Mouse (Mus musculus): ENCODE results near the gene Aes. TPM values are rescaled to one million over a fixed set of nuclear protein-coding genes. Genes with fewer than 3 reads are reported as not detected.

Gene Aes
- total RNA-seq, 1 experiment from 2014 or later, result 183 TPM

GRCm38 (mm10) chr10:81593223-81593622 is 33.9 kb downstream of the Aes start:
- no peak for ATAC-seq (replicated peaks; ENCODE audit: low read depth, poor library complexity, severe bottlenecking)

- no peak for ATAC-seq (replicated peaks; ENCODE audit: low read depth, poor library complexity, severe bottlenecking)
These were observed 34.6 kb downstream of the Aes start for GRCm38 (mm10) chr10:81593935-81594334.

GRCm38 (mm10) chr10:81595599-81595998 is 36.3 kb downstream of the Aes start:
- ATAC-seq (replicated peaks; ENCODE audit: low read depth, poor library complexity, severe bottlenecking), result no peak

GRCm38 (mm10) chr10:81596611-81597010 is 37.3 kb downstream of the Aes start:
- ATAC-seq (replicated peaks; ENCODE audit: low read depth, poor library complexity, severe bottlenecking), result no peak

GRCm38 (mm10) chr10:81597137-81597950 is 38.1 kb downstream of the Aes start:
- ATAC-seq (replicated peaks; ENCODE audit: low read depth, poor library complexity, severe bottlenecking), result peak; percentile 51

GRCm38 (mm10) chr10:81598342-81598741 is 39.1 kb downstream of the Aes start:
- ATAC-seq (replicated peaks; ENCODE audit: low read depth, poor library complexity, severe bottlenecking), result no peak

GRCm38 (mm10) chr10:81598871-81599270 is 39.6 kb downstream of the Aes start:
- no peak for ATAC-seq (replicated peaks; ENCODE audit: low read depth, poor library complexity, severe bottlenecking)

GRCm38 (mm10) chr10:81599630-81600029 is 40.3 kb downstream of the Aes start:
- ATAC-seq (replicated peaks; ENCODE audit: low read depth, poor library complexity, severe bottlenecking), result no peak

- no peak for ATAC-seq (replicated peaks; ENCODE audit: low read depth, poor library complexity, severe bottlenecking)
These were observed 40.8 kb downstream of the Aes start for GRCm38 (mm10) chr10:81600096-81600495.

GRCm38 (mm10) chr10:81600738-81601203 is 41.5 kb downstream of the Aes start, which contains the start of gene Tle6:
Gene Tle6, minus strand, starts transcription at chr10:81601073.
- ATAC-seq (replicated peaks; ENCODE audit: low read depth, poor library complexity, severe bottlenecking), result peak; percentile 73

- no peak for ATAC-seq (replicated peaks; ENCODE audit: low read depth, poor library complexity, severe bottlenecking)
These were observed 42.2 kb downstream of the Aes start for GRCm38 (mm10) chr10:81601396-81601905.

GRCm38 (mm10) chr10:81602741-81603151 is 43.5 kb downstream of the Aes start:
- peak; percentile 9; the same call in 1 of the 2 replicates for ATAC-seq (replicated peaks; ENCODE audit: low read depth, poor library complexity, severe bottlenecking)

- no peak for ATAC-seq (replicated peaks; ENCODE audit: low read depth, poor library complexity, severe bottlenecking)
These were observed 45.0 kb downstream of the Aes start for GRCm38 (mm10) chr10:81604019-81604967.

GRCm38 (mm10) chr10:81604968-81605665 is 45.8 kb downstream of the Aes start:
- ATAC-seq (replicated peaks; ENCODE audit: low read depth, poor library complexity, severe bottlenecking), result peak; percentile 24

GRCm38 (mm10) chr10:81605666-81605973 is 46.3 kb downstream of the Aes start:
- no peak for ATAC-seq (replicated peaks; ENCODE audit: low read depth, poor library complexity, severe bottlenecking)

GRCm38 (mm10) chr10:81605974-81606751 is 46.9 kb downstream of the Aes start, which contains the start of gene BC025920:
Gene BC025920, plus strand, starts transcription at chr10:81606270.
- peak; percentile 81 for ATAC-seq (replicated peaks; ENCODE audit: low read depth, poor library complexity, severe bottlenecking)

GRCm38 (mm10) chr10:81608308-81608707 is 49.0 kb downstream of the Aes start:
- ATAC-seq (replicated peaks; ENCODE audit: low read depth, poor library complexity, severe bottlenecking), result no peak

GRCm38 (mm10) chr10:81612779-81613178 is 53.5 kb downstream of the Aes start:
- ATAC-seq (replicated peaks; ENCODE audit: low read depth, poor library complexity, severe bottlenecking), result no peak

- ATAC-seq (replicated peaks; ENCODE audit: low read depth, poor library complexity, severe bottlenecking), result no peak
These were observed 56.2 kb downstream of the Aes start for GRCm38 (mm10) chr10:81615486-81615885.
